Mouse (Mus musculus) bone marrow, adult 2 months (tissue): ENCODE results near the gene Olfr39.

Source experiments
- CTCF ChIP-seq: fragments of 200-500 bp; IDR thresholded peaks from 2 replicates; pipeline ENCODE4 v1.5.1; 2011; ENCODE audit warnings: low read length, control low read depth; ENCODE audit not compliant: control insufficient read depth, insufficient read depth
- POLR2A ChIP-seq: fragments of 200-500 bp; IDR thresholded peaks from 2 replicates; pipeline ENCODE4 v1.6.1; 2011; ENCODE audit warnings: low read depth, mild to moderate bottlenecking, control low read depth, low read length, borderline replicate concordance; ENCODE audit not compliant: control insufficient read depth

DNA sequence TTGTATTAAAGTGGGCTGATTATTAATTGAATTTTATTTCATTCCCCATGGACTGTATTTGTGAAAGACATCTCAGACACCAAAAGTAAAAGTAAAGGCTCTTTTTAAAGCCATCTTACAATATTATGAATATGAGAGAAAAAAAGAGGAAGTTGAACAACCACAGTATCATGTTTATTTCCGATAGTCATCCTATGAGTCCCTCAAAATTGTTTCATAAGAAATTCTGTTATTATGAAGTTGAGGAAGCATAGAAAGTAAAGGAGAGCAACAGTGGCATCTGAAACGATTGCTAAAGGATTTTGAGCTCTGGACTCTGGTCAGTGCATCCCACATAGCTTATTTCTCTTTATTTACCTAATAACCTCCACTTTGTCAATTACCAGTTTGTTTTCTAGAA is 44.8 kb upstream of the Olfr39 start:
- TF ChIP-seq CTCF = no peak
- no peak for TF ChIP-seq POLR2A
